15 mouse cellular contexts compared by ENCODE assay signal in genomic region chr6:39054878-39055508, GRCm38 (mm10).
DNase-seq lines count a peak whose midpoint lies in the region; ATAC-seq and TF ChIP-seq lines count a peak whose summit lies in the region.
"Had no signal": no experiment of that assay in that cellular context is flagged by ENCODE, and none has a peak within 500 bp of the region (broad histone marks: within the 10 kb centered on the region; RNA-seq: fewer than 3 reads in every experiment).

No protein-coding gene starts in this region.

- TF ChIP-seq CTCF in midbrain, postnatal 0 days (IDR thresholded peaks at IDR 0.05): no peak

- H3K27me3 ChIP-seq in forebrain, embryonic 13.5 days: no peaks in the 10 kb centered on the region
- H3K27me3 ChIP-seq in forebrain, embryonic 12.5 days: no peaks in the 10 kb centered on the region
- no peaks in the 10 kb centered on the region for H3K27me3 ChIP-seq in midbrain, embryonic 16.5 days (ENCODE audit: control insufficient read depth, insufficient read depth, low read depth, low read length)
- H3K27me3 ChIP-seq in midbrain, postnatal 0 days (ENCODE audit: insufficient read depth, low read length): no peaks in the 10 kb centered on the region
- H3K27me3 ChIP-seq: Patski had no signal

- H3K9ac ChIP-seq in forebrain, embryonic 13.5 days: no peak overlapping the region
- H3K9ac ChIP-seq in forebrain, embryonic 12.5 days: no peak overlapping the region
- H3K9ac ChIP-seq in midbrain, embryonic 16.5 days (ENCODE audit: low read depth, low read length): no peak overlapping the region
- H3K9ac ChIP-seq in midbrain, postnatal 0 days (replicated peaks; ENCODE audit: low read length, poor library complexity, severe bottlenecking): no peak overlapping the region
- H3K9ac ChIP-seq: embryonic facial prominence, embryonic 15.5 days had no signal

- H3K4me1 ChIP-seq in forebrain, embryonic 13.5 days: peaks cover 22% of the 10 kb centered on the region
- H3K4me1 ChIP-seq in forebrain, embryonic 12.5 days: peaks cover 15% of the 10 kb centered on the region
- no peaks in the 10 kb centered on the region for H3K4me1 ChIP-seq in midbrain, embryonic 16.5 days (ENCODE audit: control insufficient read depth, insufficient read depth, low read length)
- H3K4me1 ChIP-seq in midbrain, postnatal 0 days (ENCODE audit: insufficient read depth, low read length): no peaks in the 10 kb centered on the region

- no peak for DNase-seq in midbrain, postnatal 0 days (ENCODE audit: low spot score)
- no peak for DNase-seq in layer of hippocampus, postnatal 10 days (ENCODE audit: low spot score in 2 of 2)
- DNase-seq in thymus, adult 18-20 months: no peak
- DNase-seq: adrenal gland, postnatal 36 days; cerebellum, adult 9-10 months; kidney, adult 11 months; lung, adult 18-20 months; thymus, postnatal 36 days had no signal

- no peak for ATAC-seq in forebrain, embryonic 13.5 days
- no peak for ATAC-seq in forebrain, embryonic 12.5 days (ENCODE audit: low FRiP score)
- peak; percentile 64; the same call in 1 of the 2 replicates for ATAC-seq in midbrain, embryonic 16.5 days
- ATAC-seq in midbrain, postnatal 0 days (ENCODE audit: low FRiP score): no peak
- ATAC-seq in inflammation-experienced regulatory T-cells, adult 6 months: peak; percentile 69

- peak overlapping the region; percentile 40; the same call in 1 of the 2 replicates for H3K27ac ChIP-seq in forebrain, embryonic 13.5 days
- no peak overlapping the region for H3K27ac ChIP-seq in forebrain, embryonic 12.5 days
- no peak overlapping the region for H3K27ac ChIP-seq in midbrain, embryonic 16.5 days (ENCODE audit: low read length)
- H3K27ac ChIP-seq in midbrain, postnatal 0 days (ENCODE audit: low read depth, low read length): no peak overlapping the region
- H3K27ac ChIP-seq: embryonic facial prominence, embryonic 15.5 days had no signal

- no peak overlapping the region for H3K4me2 ChIP-seq in forebrain, embryonic 13.5 days
- H3K4me2 ChIP-seq in forebrain, embryonic 12.5 days: no peak overlapping the region
- no peak overlapping the region for H3K4me2 ChIP-seq in midbrain, embryonic 16.5 days (ENCODE audit: low read length)
- no peak overlapping the region for H3K4me2 ChIP-seq in midbrain, postnatal 0 days (ENCODE audit: low read depth, low read length, poor library complexity, severe bottlenecking)

- no peak overlapping the region for H3K4me3 ChIP-seq in forebrain, embryonic 13.5 days
- H3K4me3 ChIP-seq in forebrain, embryonic 12.5 days (replicated peaks): no peak overlapping the region
- H3K4me3 ChIP-seq in midbrain, embryonic 16.5 days (ENCODE audit: low read depth, low read length): no peak overlapping the region
- no peak overlapping the region for H3K4me3 ChIP-seq in midbrain, postnatal 0 days (ENCODE audit: low read depth, low read length)
- H3K4me3 ChIP-seq: embryonic facial prominence, embryonic 15.5 days; heart, embryonic 10.5 days had no signal

- WGBS in forebrain, embryonic 13.5 days: 83% methylated on average over 6 of the region's 6 CpGs
- WGBS in forebrain, embryonic 12.5 days: 82% methylated on average over 6 of the region's 6 CpGs
- WGBS in midbrain, embryonic 16.5 days: 82% methylated on average over 6 of the region's 6 CpGs
- WGBS in midbrain, postnatal 0 days: 80% methylated on average over 6 of the region's 6 CpGs

- H3K9me3 ChIP-seq in forebrain, embryonic 13.5 days (replicated peaks): no peaks in the 10 kb centered on the region
- H3K9me3 ChIP-seq in forebrain, embryonic 12.5 days: no peaks in the 10 kb centered on the region
- H3K9me3 ChIP-seq in midbrain, embryonic 16.5 days (replicated peaks; ENCODE audit: control insufficient read depth, low read length, poor library complexity, severe bottlenecking): no peaks in the 10 kb centered on the region
- no peaks in the 10 kb centered on the region for H3K9me3 ChIP-seq in midbrain, postnatal 0 days (ENCODE audit: low read length)
- H3K9me3 ChIP-seq: embryonic facial prominence, embryonic 15.5 days; heart, embryonic 10.5 days had no signal

- H3K36me3 ChIP-seq in forebrain, embryonic 13.5 days (ENCODE audit: poor library complexity, severe bottlenecking): no peaks in the 10 kb centered on the region
- no peaks in the 10 kb centered on the region for H3K36me3 ChIP-seq in forebrain, embryonic 12.5 days (replicated peaks)
- H3K36me3 ChIP-seq in midbrain, embryonic 16.5 days (ENCODE audit: control insufficient read depth, insufficient read depth, low read length): no peaks in the 10 kb centered on the region
- no peaks in the 10 kb centered on the region for H3K36me3 ChIP-seq in midbrain, postnatal 0 days (ENCODE audit: insufficient read depth, low read length)
- H3K36me3 ChIP-seq: embryonic facial prominence, embryonic 15.5 days; heart, embryonic 10.5 days had no signal

Comparison
In these comparisons a context has a peak if more than half of its experiments do, and no peak if none do; other contexts are left out.
1. ATAC-seq: peak in midbrain, embryonic 16.5 days (single experiment) and inflammation-experienced regulatory T-cells, adult 6 months (single experiment); none in forebrain, embryonic 13.5 days (single experiment), forebrain, embryonic 12.5 days (single experiment) and midbrain, postnatal 0 days (single experiment).